Mouse (Mus musculus): ENCODE data around the gene Ank3. TPM values are rescaled to one million over a fixed set of nuclear protein-coding genes. Genes with fewer than 3 reads are reported as not detected.
"Not testable (repeated sequence)": the region's sequence is repeated elsewhere in the genome, so short reads cannot be mapped to it uniquely, and the experiment has no call there.

The Ank3 gene
- polyA plus RNA-seq (2016; fragmentation: Nextera tagmentation; extraction: Ambion mirVana) = 38.7 and 40.0 TPM in 2 replicates

DNA sequence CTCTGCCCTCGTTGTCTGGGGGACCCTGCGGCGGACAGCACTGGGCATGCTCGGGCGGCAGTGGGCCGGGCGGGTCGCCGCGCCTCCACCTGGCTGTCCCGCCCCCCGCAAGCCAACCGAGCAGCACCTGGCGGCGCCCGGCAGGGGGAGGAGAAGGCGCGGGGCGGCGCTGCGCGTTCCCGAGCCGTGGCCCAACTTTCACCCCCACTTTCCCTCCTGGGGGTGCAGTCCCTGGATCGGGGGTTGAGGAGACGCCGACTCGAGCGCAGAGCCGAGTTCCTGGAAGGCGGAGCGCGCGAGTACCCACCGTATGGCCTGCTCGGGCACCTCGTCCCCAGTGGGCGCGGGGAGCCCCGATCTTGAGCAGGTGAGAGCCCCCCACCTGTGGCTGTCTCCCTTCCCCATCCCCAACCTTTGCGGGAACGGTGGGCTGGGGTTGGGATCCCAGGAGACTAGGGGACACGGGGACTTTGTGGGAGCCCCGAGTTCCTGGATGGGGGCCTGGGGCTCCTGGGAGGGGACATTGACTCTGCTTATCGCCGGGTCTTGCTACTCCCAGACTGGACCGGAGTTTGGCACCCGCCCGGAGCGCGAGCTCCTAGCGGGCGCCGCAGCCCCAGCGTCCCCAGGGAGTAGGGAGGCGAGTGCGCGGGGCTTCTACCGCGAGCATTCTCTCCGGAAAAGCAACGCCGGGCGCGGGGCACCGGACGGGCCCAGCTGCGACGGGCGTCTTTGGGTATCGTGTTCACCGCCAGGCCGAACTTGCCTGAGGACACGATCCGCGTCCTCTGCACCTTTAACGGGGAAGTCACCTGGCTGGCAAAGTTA is at the start of gene Ank3:
TSS of gene Ank3 (plus strand) at position 11 of the 828 bp plus-strand sequence.
- Histone ChIP-seq H3K27ac (no peak within 1 kb of the TSS), H3K4me1 (peaks cover 19% of the 10 kb centered on the region), H3K4me3 (peak within 1 kb of the TSS; percentile 57), H3K27me3 (peaks cover 58% of the 10 kb centered on the region), H3K9ac (peak within 1 kb of the TSS; percentile 64), H3K4me2 (replicated peaks) (peak within 1 kb of the TSS; percentile 100), H3K9me3 (no peaks in the 10 kb centered on the region), H3K36me3 (no peaks in the 10 kb centered on the region)
- ATAC-seq (ENCODE audit: insufficient number of reproducible peaks, insufficient read depth, low FRiP score, low TSS enrichment) = peak; percentile 67
- WGBS = under 1% methylated on average over 66 of the region's 77 CpGs

- H3K9me3 ChIP-seq = no peaks in the 10 kb centered on the region
- peak overlapping the region; percentile 86 for H3K27ac ChIP-seq
- peak overlapping the region; percentile 90 for H3K9ac ChIP-seq
- peaks cover 43% of the 10 kb centered on the region for H3K36me3 ChIP-seq
- peak overlapping the region; percentile 83 for H3K4me2 ChIP-seq (replicated peaks)
- H3K4me3 ChIP-seq = peak overlapping the region; percentile 93
- no peaks in the 10 kb centered on the region for H3K27me3 ChIP-seq
- no peak for ATAC-seq (ENCODE audit: insufficient number of reproducible peaks, insufficient read depth, low FRiP score, low TSS enrichment)
- WGBS = 9% methylated on average over 12 of the region's 12 CpGs
- peaks cover 41% of the 10 kb centered on the region for H3K4me1 ChIP-seq
Measured at GRCm38 (mm10) chr10:69351071-69351841, 47.3 kb upstream of the Ank3 start.

DNA sequence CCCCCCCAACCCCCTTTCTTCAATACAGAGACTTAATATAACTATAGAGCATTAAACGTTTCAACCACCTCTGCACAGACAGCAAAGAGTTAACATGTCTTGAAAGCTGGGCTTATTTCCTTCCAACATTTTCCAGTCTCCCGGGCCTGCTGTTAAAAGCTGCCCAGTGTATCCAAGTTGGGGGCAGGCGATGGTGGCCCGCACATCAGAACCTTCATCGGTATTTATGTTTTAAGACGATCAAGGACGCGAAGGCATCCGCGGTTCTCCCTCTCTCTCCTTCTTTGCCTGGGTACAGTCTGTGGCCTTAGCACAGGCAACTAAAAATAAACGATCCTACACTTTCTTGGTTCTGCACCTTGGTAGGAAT is 46.7 kb upstream of the Ank3 start:
- Histone ChIP-seq H3K4me3 (peak overlapping the region; percentile 93), H3K27ac (peak overlapping the region; percentile 86), H3K4me1 (peaks cover 41% of the 10 kb centered on the region), H3K9ac (peak overlapping the region; percentile 90), H3K9me3 (no peaks in the 10 kb centered on the region), H3K36me3 (peaks cover 37% of the 10 kb centered on the region), H3K4me2 (replicated peaks) (peak overlapping the region; percentile 83), H3K27me3 (no peaks in the 10 kb centered on the region)
- ATAC-seq (ENCODE audit: insufficient number of reproducible peaks, insufficient read depth, low FRiP score, low TSS enrichment) = no peak
- 1% methylated on average over 11 of the region's 11 CpGs for WGBS

DNA sequence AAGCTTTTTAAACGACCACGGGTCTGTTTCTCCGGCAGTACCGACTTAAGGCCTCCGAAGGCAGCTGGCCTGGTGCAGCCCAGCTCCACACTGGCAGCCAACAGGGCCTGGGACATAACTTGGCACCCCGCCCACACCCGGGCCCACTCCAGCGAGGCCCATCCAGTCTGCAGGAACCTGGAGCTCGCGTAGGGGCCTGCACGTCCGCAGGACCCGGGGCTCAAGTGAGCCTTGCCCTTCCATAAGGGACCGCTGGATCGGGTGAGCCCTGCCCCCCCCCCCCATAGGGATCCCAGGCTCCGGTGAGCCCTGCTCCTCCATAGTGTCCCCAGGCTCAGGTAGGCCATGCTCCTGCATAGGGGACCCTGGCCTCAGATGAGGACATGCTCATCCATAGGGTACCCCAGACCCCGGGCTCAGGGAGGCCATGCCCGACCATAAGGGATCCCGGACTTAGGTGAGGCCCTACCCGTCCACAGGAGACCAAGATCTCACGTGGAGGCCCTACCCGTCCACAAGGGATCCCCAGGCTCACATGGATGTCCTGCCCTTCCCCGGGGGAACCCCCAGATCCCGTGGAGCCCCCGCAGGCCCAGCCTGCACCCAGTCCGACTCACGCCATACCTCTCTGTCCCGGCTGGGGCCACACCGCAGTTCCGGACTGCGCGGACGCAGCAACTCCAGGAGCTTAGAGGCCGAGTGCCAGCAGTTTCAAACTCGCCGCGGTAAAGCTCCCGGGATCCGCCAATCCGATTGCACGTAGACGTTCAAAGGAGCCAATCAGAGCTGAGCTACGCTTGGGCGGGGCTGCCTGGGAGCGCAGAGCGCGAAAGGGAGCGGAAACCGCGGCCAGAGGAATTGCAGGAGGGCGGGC is 46.1 kb upstream of the Ank3 start, which contains the start of gene Cdk1:
TSS of gene Cdk1 (minus strand) at position 727 of the 874 bp plus-strand sequence.
- peak within 1 kb of the TSS; percentile 93 for H3K4me3 ChIP-seq
- WGBS = under 1% methylated on average over 51 of the region's 51 CpGs
- H3K9me3 ChIP-seq = no peaks in the 10 kb centered on the region
- peak within 1 kb of the TSS; percentile 83 for H3K4me2 ChIP-seq (replicated peaks)
- peak within 1 kb of the TSS; percentile 90 for H3K9ac ChIP-seq
- peak within 1 kb of the TSS; percentile 86 for H3K27ac ChIP-seq
- ATAC-seq (ENCODE audit: insufficient number of reproducible peaks, insufficient read depth, low FRiP score, low TSS enrichment) = peak; percentile 93
- peaks cover 31% of the 10 kb centered on the region for H3K36me3 ChIP-seq
- peaks cover 38% of the 10 kb centered on the region for H3K4me1 ChIP-seq
- H3K27me3 ChIP-seq = no peaks in the 10 kb centered on the region

DNA sequence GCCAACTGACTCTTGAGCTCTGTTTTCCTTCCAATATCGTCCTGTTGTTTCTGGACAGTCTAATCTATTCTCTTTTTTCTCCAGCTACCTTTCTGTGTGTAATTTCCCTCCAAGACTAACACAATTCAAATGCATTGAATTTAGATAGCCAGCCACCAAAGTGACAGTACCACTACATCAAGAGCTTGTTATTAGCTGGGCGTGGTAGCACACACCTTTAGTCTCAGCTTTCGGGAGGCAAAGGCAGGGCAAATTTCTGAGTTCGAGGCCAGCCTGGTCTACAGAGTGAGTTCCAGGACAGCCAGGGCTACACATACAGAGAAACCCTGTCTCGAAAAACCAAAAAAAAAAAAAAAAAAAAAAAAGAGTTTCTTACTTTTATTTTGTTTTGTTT is 45.5 kb upstream of the Ank3 start:
- H3K9ac ChIP-seq; ATAC-seq (ENCODE audit: insufficient number of reproducible peaks, insufficient read depth, low FRiP score, low TSS enrichment); H3K27me3 ChIP-seq; H3K9me3 ChIP-seq: not testable (repeated sequence)
- Histone ChIP-seq H3K27ac (peak overlapping the region; percentile 70; the same call in 1 of the 2 replicates), H3K4me1 (peaks cover 33% of the 10 kb centered on the region), H3K4me3 (peak overlapping the region; percentile 93), H3K36me3 (peaks cover 25% of the 10 kb centered on the region), H3K4me2 (replicated peaks) (peak overlapping the region; percentile 83; the same call in 1 of the 2 replicates)
- WGBS = 39% methylated on average over 5 of the region's 5 CpGs

DNA sequence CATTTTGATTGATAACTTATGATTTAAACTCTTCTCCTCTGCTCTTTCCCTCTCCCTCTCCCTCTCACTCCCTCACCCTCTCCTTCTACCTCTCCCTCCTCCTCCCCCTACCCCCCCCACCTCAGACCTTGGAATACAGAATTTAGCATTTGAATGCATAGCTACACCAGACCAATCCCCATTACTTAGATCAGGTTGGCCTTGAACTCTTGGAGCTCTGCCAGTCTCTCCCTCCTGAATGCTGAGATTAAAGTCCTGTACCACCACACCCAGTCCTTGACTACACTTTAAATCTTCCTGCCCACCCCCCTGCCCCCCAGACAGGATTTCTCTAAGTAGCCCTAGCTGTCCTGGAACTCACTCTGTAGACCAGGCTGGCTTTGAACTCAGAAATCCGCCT is 38.9 kb upstream of the Ank3 start:
- Histone ChIP-seq H3K9ac (no peak overlapping the region), H3K36me3 (no peaks in the 10 kb centered on the region), H3K9me3 (0 out of 2 replicates have a peak, but pooled peaks cover 2% of the 10 kb centered on the region), H3K27ac (no peak overlapping the region), H3K27me3 (no peaks in the 10 kb centered on the region), H3K4me2 (replicated peaks) (no peak overlapping the region), H3K4me3 (no peak overlapping the region), H3K4me1 (no peaks in the 10 kb centered on the region)
- 83% methylated on average over 1 of the region's 1 CpGs for WGBS
- no peak for ATAC-seq (ENCODE audit: insufficient number of reproducible peaks, insufficient read depth, low FRiP score, low TSS enrichment)

- H3K27me3 ChIP-seq = no peaks in the 10 kb centered on the region
- no peak overlapping the region for H3K4me2 ChIP-seq (replicated peaks)
- no peak overlapping the region for H3K4me3 ChIP-seq
- 82% methylated on average over 11 of the region's 11 CpGs for WGBS
- 0 out of 2 replicates have a peak, but pooled peaks cover 1% of the 10 kb centered on the region for H3K9me3 ChIP-seq
- H3K4me1 ChIP-seq = peaks cover 5% of the 10 kb centered on the region; the same call in 1 of the 2 replicates
- no peaks in the 10 kb centered on the region for H3K36me3 ChIP-seq
- H3K27ac ChIP-seq = no peak overlapping the region
- no peak overlapping the region for H3K9ac ChIP-seq
- ATAC-seq (ENCODE audit: insufficient number of reproducible peaks, insufficient read depth, low FRiP score, low TSS enrichment) = no peak
Measured at GRCm38 (mm10) chr10:69366208-69366607, 32.4 kb upstream of the Ank3 start.

DNA sequence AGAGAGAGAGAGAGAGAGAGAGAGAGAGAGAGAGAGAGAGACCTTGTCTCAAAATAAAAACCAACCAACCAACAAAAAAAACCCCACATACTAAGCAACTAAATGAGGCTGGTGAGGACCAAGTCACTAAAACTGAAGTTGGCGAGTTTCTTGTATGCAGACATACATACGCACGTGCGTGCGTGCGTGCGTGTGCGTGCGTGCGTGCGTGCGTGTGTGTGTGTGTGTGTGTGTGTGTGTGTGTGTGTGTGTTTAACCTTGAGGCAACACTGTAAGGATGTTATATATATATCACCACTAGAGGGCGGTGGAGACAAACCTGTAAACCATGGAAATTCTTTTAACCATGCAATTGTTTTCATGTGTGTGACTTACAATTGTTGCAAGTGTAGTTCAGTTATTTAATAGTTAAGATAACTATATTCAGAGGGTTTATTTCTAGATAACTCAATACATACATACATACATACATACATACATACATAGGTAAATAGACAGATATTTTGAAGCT is 31.6 kb upstream of the Ank3 start:
- Histone ChIP-seq H3K9ac (no peak overlapping the region), H3K36me3 (no peaks in the 10 kb centered on the region), H3K27ac (no peak overlapping the region), H3K4me3 (no peak overlapping the region), H3K27me3 (no peaks in the 10 kb centered on the region), H3K4me1 (peaks cover 5% of the 10 kb centered on the region; the same call in 1 of the 2 replicates), H3K4me2 (replicated peaks) (no peak overlapping the region), H3K9me3 (no peaks in the 10 kb centered on the region)
- no peak for ATAC-seq (ENCODE audit: insufficient number of reproducible peaks, insufficient read depth, low FRiP score, low TSS enrichment)
- WGBS = 76% methylated on average over 13 of the region's 13 CpGs

GRCm38 (mm10) chr10:69369321-69369720 is 29.3 kb upstream of the Ank3 start:
- 83% methylated on average over 6 of the region's 6 CpGs for WGBS
- Histone ChIP-seq H3K4me2 (replicated peaks) (no peak overlapping the region), H3K9ac (no peak overlapping the region), H3K27ac (no peak overlapping the region), H3K4me3 (no peak overlapping the region), H3K9me3 (no peaks in the 10 kb centered on the region), H3K36me3 (no peaks in the 10 kb centered on the region), H3K27me3 (no peaks in the 10 kb centered on the region), H3K4me1 (peaks cover 5% of the 10 kb centered on the region; the same call in 1 of the 2 replicates)
- no peak for ATAC-seq (ENCODE audit: insufficient number of reproducible peaks, insufficient read depth, low FRiP score, low TSS enrichment)

- 11% methylated on average over 10 of the region's 10 CpGs for WGBS
- no peak for ATAC-seq (ENCODE audit: insufficient number of reproducible peaks, insufficient read depth, low FRiP score, low TSS enrichment)
- H3K27ac ChIP-seq = no peak overlapping the region
- H3K4me1 ChIP-seq = peaks cover 5% of the 10 kb centered on the region; the same call in 1 of the 2 replicates
- no peak overlapping the region for H3K4me3 ChIP-seq
- H3K9ac ChIP-seq = no peak overlapping the region
- H3K27me3 ChIP-seq = no peaks in the 10 kb centered on the region
- no peak overlapping the region for H3K4me2 ChIP-seq (replicated peaks)
- H3K9me3 ChIP-seq = no peaks in the 10 kb centered on the region
- no peaks in the 10 kb centered on the region for H3K36me3 ChIP-seq
Measured at GRCm38 (mm10) chr10:69371441-69371840, 27.1 kb upstream of the Ank3 start.

DNA sequence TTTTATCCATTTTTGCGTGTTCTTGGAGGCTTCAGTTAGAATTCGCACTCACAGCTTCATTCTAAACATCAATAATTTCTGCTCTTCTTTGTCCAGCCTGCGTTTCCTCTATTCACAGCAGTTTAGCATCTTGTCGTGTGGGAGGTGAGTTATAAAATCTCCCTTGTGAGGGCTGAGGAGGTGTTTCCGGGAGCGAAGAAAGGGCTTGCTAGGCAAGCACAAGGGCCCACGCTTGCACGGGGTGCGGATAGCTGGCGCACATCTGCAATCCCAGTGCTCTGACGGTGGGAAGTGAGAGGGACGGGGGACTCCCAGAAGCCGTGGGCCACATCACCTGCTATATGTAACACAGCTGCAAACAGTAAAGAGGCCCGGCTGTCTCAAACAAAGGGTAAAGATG is 26.5 kb upstream of the Ank3 start:
- H3K9me3 ChIP-seq = no peaks in the 10 kb centered on the region
- peaks cover 5% of the 10 kb centered on the region; the same call in 1 of the 2 replicates for H3K4me1 ChIP-seq
- no peak overlapping the region for H3K27ac ChIP-seq
- ATAC-seq (ENCODE audit: insufficient number of reproducible peaks, insufficient read depth, low FRiP score, low TSS enrichment) = no peak
- no peaks in the 10 kb centered on the region for H3K27me3 ChIP-seq
- H3K4me3 ChIP-seq = no peak overlapping the region
- no peaks in the 10 kb centered on the region for H3K36me3 ChIP-seq
- WGBS = 81% methylated on average over 14 of the region's 14 CpGs
- H3K4me2 ChIP-seq (replicated peaks) = no peak overlapping the region
- no peak overlapping the region for H3K9ac ChIP-seq
